Mouse (Mus musculus) liver, postnatal 0 days (tissue): ENCODE data around the gene Stra6l.

Source experiments
- CTCF ChIP-seq: sonication (generic); IDR thresholded peaks from 2 replicates; pipeline ENCODE4 v1.5.1; 2016; ENCODE audit warnings: antibody characterized with exemption, low read depth
- EP300 ChIP-seq: IDR thresholded peaks from 2 replicates; pipeline ENCODE4 v1.6.1; 2016; ENCODE audit warnings: antibody characterized with exemption, low read depth, mild to moderate bottlenecking

DNA sequence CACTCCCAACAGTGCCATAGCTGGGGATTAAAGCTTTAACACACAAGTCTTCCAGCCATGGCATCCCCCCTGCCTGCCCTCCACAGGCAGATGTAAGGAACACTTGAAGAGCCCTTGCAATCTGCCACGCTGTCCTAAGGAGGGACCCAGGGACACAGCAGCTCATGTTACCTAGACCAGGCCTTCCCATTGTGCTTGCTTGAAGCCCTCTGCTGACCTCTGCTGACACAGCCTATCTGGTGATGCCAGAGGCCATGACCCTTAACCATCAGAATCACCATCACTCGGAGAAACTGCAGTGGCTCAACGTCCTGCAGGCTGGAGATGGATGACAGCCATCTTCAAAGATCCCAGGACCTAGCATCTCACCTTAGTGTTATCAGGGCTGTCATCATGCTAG, 26.5 kb upstream of the Stra6l start:
- TF ChIP-seq CTCF (peak; percentile 29; the same call in 1 of the 2 replicates), EP300 (no peak)
